Mouse (Mus musculus): Measurements from ENCODE around the gene Fbxo3. TPM values are rescaled to one million over a fixed set of nuclear protein-coding genes. Genes with fewer than 3 reads are reported as not detected.
A peak's percentile ranks its signal among the peaks of the same experiment; 100 is the strongest.
"Not testable (repeated sequence)": the region's sequence is repeated elsewhere in the genome, so short reads cannot be mapped to it uniquely, and the experiment has no call there.

The Fbxo3 gene
- polyA plus RNA-seq, 1 experiment from 2014 or later: 46.3 TPM

GRCm38 (mm10) chr2:104043624-104044478, 16.3 kb downstream of the Fbxo3 start:
- Histone ChIP-seq H3K27me3 (ENCODE audit: insufficient read depth, poor library complexity, severe bottlenecking) (no peaks in the 10 kb centered on the region), H3K9me3 (no peaks in the 10 kb centered on the region), H3K4me3 (no peak overlapping the region), H3K36me3 (peaks cover 49% of the 10 kb centered on the region), H3K4me1 (0 out of 2 replicates have a peak, but pooled peaks cover 2% of the 10 kb centered on the region), H3K27ac (no peak overlapping the region)
- WGBS: 62% methylated on average over 5 of the region's 5 CpGs
- DNase-seq (ENCODE audit: low spot score): no peak

DNA sequence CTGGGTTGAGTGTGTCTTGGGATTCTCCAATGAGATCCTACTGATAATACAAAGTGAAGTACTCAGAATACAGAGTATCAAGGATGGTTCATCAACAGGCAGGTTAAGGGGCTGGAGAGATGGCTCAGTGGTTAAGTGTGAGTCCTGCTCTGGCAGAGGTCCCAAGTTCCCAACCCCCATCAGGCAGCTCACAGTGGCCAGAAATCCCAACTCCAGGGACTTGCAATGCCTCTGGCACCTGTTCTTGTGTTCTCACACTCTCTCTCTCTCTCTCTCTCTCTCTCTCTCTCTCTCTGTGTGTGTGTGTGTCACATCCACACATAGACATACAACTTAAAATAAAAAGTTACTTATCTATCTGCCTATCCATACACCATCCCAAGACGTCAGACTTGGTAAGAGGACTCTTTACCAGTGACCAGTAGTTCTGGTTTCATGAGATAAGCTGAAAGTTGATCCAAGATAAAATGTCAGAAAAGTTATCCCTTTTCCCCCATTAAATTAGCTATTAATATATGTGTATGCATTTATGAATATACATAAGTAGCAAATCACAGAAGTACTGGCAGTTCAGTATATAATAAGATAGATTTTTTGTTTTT, 17.1 kb downstream of the Fbxo3 start:
- H3K9me3 ChIP-seq: no peaks in the 10 kb centered on the region
- no peak overlapping the region for H3K4me3 ChIP-seq
- H3K27ac ChIP-seq: no peak overlapping the region
- H3K4me1 ChIP-seq: 0 out of 2 replicates have a peak, but pooled peaks cover 2% of the 10 kb centered on the region
- H3K27me3 ChIP-seq (ENCODE audit: insufficient read depth, poor library complexity, severe bottlenecking): no peaks in the 10 kb centered on the region
- WGBS: 43% methylated on average over 1 of the region's 1 CpGs
- no peak for DNase-seq (ENCODE audit: low spot score)
- H3K36me3 ChIP-seq: peaks cover 44% of the 10 kb centered on the region

DNA sequence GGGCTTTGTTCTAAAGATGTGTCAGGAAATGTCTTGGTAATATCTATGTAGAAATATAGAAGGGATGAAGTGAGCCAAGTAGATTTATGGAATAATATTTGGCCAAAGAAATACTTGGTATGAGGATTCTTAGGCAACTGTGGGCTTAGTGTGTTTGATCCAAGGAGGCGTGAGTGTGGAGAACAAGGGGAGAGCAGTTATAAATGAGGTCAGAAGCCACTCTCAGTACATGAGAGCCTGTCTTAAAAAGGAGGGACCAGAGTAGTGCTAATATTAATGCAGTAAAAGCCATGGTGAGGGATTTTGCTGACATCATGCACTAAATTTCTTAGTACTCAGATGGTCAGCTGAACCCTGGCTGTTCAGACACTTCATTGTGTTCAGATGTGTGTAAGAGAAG, 30.9 kb downstream of the Fbxo3 start:
- Histone ChIP-seq H3K4me1 (no peaks in the 10 kb centered on the region), H3K36me3 (peaks cover 60% of the 10 kb centered on the region), H3K4me3 (no peak overlapping the region), H3K27me3 (ENCODE audit: insufficient read depth, poor library complexity, severe bottlenecking) (no peaks in the 10 kb centered on the region), H3K27ac (no peak overlapping the region), H3K9me3 (no peaks in the 10 kb centered on the region)
- DNase-seq (ENCODE audit: low spot score): no peak
- WGBS: 85% methylated on average over 1 of the region's 1 CpGs

DNA sequence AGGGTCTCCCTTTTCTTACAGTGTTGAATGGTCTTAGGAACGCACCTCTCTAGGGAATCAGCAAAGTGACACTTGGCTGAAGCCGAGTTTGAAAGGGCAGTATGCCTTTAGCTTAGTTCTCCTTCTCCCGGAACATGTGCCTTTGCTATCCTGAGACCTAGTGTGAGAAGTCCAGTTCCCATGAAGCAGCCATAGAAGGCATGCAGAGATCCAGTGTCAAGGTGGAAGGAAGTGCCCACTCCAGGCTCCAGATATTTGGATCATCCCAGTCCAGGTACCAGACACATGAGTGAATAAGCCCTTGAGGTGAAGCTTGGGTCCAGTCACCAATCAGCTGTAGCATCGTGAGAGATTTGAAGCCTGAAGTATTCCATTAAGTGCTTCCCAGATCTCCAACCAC, 31.4 kb downstream of the Fbxo3 start:
- peaks cover 54% of the 10 kb centered on the region for H3K36me3 ChIP-seq
- no peak for DNase-seq (ENCODE audit: low spot score)
- no peak overlapping the region for H3K4me3 ChIP-seq
- no peaks in the 10 kb centered on the region for H3K4me1 ChIP-seq
- no peaks in the 10 kb centered on the region for H3K9me3 ChIP-seq
- no peaks in the 10 kb centered on the region for H3K27me3 ChIP-seq (ENCODE audit: insufficient read depth, poor library complexity, severe bottlenecking)
- H3K27ac ChIP-seq: no peak overlapping the region
- WGBS: 83% methylated on average over 4 of the region's 4 CpGs

GRCm38 (mm10) chr2:104059786-104060185, 32.3 kb downstream of the Fbxo3 start:
- Histone ChIP-seq H3K27me3 (ENCODE audit: insufficient read depth, poor library complexity, severe bottlenecking) (no peaks in the 10 kb centered on the region), H3K4me3 (no peak overlapping the region), H3K36me3 (peaks cover 46% of the 10 kb centered on the region), H3K27ac (no peak overlapping the region), H3K9me3 (no peaks in the 10 kb centered on the region), H3K4me1 (no peaks in the 10 kb centered on the region)
- 81% methylated on average over 10 of the region's 10 CpGs for WGBS
- DNase-seq (ENCODE audit: low spot score): no peak

DNA sequence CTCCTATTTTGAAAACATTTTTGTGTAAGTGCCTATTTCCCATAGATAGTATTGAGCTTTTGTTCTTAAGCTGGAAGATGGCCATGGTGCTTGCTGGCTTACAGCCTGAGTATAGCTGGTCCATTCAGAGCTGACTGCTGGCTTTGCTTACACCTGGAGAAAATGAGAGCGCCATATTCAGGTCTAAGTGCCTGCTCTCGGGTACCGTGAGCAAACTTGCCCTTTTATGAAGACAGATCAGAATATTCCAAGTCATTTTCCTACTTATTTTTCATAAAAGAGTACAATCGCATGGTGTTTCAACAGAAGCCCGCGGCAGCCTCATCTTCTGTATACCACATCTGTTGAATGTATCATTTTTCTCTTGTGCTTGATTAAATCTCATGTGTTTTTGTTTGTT, 33.5 kb downstream of the Fbxo3 start:
- no peaks in the 10 kb centered on the region for H3K4me1 ChIP-seq
- H3K36me3 ChIP-seq: peaks cover 35% of the 10 kb centered on the region
- WGBS: 95% methylated on average over 6 of the region's 6 CpGs

DNA sequence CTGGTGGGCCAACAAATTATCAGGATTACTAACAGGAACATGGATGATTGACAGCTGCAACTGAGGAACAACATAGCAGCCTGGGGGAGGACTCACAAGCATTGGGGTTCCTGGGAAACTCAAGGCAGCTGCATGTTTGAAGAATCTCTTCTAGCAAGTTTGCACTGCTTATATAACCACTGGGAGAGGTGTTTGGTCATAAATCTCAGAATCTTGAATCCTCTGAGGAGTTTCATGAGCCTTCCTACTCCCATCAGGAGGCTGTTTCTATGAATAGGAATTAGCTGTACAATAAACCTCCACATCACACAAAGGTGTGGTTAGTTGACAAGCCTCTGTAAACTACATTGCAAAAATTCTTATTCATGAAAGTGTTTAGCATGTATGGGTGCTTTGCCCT, 35.1 kb downstream of the Fbxo3 start:
- no peak overlapping the region for H3K27ac ChIP-seq
- peaks cover 35% of the 10 kb centered on the region for H3K36me3 ChIP-seq
- no peak for DNase-seq (ENCODE audit: low spot score)
- no peaks in the 10 kb centered on the region for H3K4me1 ChIP-seq
- H3K4me3 ChIP-seq: no peak overlapping the region
- no peaks in the 10 kb centered on the region for H3K27me3 ChIP-seq (ENCODE audit: insufficient read depth, poor library complexity, severe bottlenecking)
- H3K9me3 ChIP-seq: no peaks in the 10 kb centered on the region

More for the DNA sequence above, 33.5 kb downstream of the Fbxo3 start:
- H3K27ac ChIP-seq: no peak overlapping the region
- H3K9me3 ChIP-seq: no peaks in the 10 kb centered on the region
- H3K27me3 ChIP-seq (ENCODE audit: insufficient read depth, poor library complexity, severe bottlenecking): no peaks in the 10 kb centered on the region
- H3K4me3 ChIP-seq: no peak overlapping the region
- no peak for DNase-seq (ENCODE audit: low spot score)

- H3K9me3 ChIP-seq: no peaks in the 10 kb centered on the region
- H3K36me3 ChIP-seq: peaks cover 29% of the 10 kb centered on the region
- no peak overlapping the region for H3K4me3 ChIP-seq
- H3K27me3 ChIP-seq (ENCODE audit: insufficient read depth, poor library complexity, severe bottlenecking): no peaks in the 10 kb centered on the region
- DNase-seq (ENCODE audit: low spot score): no peak
- WGBS: 79% methylated on average over 2 of the region's 2 CpGs
- no peak overlapping the region for H3K27ac ChIP-seq
- no peaks in the 10 kb centered on the region for H3K4me1 ChIP-seq
These were observed 36.6 kb downstream of the Fbxo3 start for GRCm38 (mm10) chr2:104064152-104064551.

- DNase-seq (ENCODE audit: low spot score); H3K27ac ChIP-seq; H3K9me3 ChIP-seq; H3K4me1 ChIP-seq; H3K27me3 ChIP-seq (ENCODE audit: insufficient read depth, poor library complexity, severe bottlenecking); H3K4me3 ChIP-seq: not testable (repeated sequence)
- H3K36me3 ChIP-seq: peaks cover 16% of the 10 kb centered on the region
- 89% methylated on average over 6 of the region's 6 CpGs for WGBS
These were observed 38.0 kb downstream of the Fbxo3 start, which contains the start of gene Gm10912 for GRCm38 (mm10) chr2:104065526-104065925. TSS of gene Gm10912 (plus strand) at chr2:104065826.

DNA sequence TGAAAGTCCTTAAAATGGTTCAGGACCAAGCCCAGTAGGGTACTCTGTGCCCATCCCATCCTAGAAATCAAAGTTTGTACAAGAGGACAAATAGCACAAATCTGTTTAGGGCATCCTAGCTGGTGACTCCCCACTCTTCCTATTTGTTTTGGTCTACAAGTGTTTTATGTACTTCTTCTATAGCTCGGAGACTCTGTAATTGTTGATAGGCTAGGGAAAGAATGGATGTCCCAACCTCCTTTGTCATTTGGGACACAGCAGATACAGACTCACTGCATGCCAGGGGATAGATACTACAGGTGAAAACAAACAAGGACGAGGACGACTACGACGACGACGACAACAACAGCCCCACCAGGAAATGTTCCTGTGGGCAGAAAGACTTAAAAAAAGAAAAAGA, 40.9 kb downstream of the Fbxo3 start, which contains the start of gene Gm10799:
Gm10799 (minus strand) TSS at position 101 of the 400 bp plus-strand sequence.
- DNase-seq (ENCODE audit: low spot score); H3K36me3 ChIP-seq; H3K4me1 ChIP-seq; H3K27me3 ChIP-seq (ENCODE audit: insufficient read depth, poor library complexity, severe bottlenecking); H3K4me3 ChIP-seq; H3K27ac ChIP-seq; H3K9me3 ChIP-seq: not testable (repeated sequence)
- 73% methylated on average over 7 of the region's 7 CpGs for WGBS

DNA sequence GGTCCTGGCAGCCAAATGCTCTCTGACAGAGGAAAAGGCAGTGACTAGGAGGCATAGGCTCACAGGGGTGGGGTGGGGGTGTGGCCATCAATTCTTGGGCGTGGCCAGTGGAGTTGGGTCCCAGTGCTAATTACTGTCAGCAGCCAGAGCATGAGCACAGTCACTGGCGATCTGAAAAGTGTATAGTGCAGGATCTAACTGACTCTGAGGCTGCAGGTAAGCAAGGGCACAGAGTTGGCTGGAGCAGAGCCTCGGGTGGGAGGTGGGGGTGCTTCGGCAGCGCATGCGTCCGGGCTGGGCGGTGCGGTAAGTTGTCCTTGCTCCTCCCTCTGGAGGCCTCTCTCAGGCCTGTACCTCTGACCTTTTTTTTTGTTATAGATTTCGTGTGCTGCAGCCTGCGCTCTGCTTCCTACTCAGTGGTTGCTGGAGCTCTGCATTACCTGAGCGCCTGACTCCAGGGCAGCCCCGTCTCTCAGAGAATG, 42.2 kb downstream of the Fbxo3 start, which contains the start of gene Cd59b:
Cd59b (plus strand) TSS at position 146 of the 482 bp plus-strand sequence.
- Histone ChIP-seq H3K4me1 (peaks cover 8% of the 10 kb centered on the region), H3K9me3 (peaks cover 5% of the 10 kb centered on the region; the same call in 1 of the 2 replicates), H3K27me3 (ENCODE audit: insufficient read depth, poor library complexity, severe bottlenecking) (no peaks in the 10 kb centered on the region), H3K27ac (peak within 1 kb of the TSS; percentile 85), H3K36me3 (peaks cover 6% of the 10 kb centered on the region; the same call in 1 of the 2 replicates), H3K4me3 (peak within 1 kb of the TSS; percentile 55)
- DNase-seq (ENCODE audit: low spot score): peak; percentile 90
- 7% methylated on average over 13 of the region's 13 CpGs for WGBS

GRCm38 (mm10) chr2:104078285-104078684, 50.8 kb downstream of the Fbxo3 start:
- not testable (repeated sequence) for H3K36me3 ChIP-seq; H3K4me1 ChIP-seq; H3K27me3 ChIP-seq (ENCODE audit: insufficient read depth, poor library complexity, severe bottlenecking); H3K27ac ChIP-seq; H3K4me3 ChIP-seq; DNase-seq (ENCODE audit: low spot score); H3K9me3 ChIP-seq
- 55% methylated on average over 5 of the region's 5 CpGs for WGBS

- H3K9me3 ChIP-seq; H3K4me3 ChIP-seq; H3K36me3 ChIP-seq; H3K4me1 ChIP-seq; DNase-seq (ENCODE audit: low spot score); H3K27ac ChIP-seq; H3K27me3 ChIP-seq (ENCODE audit: insufficient read depth, poor library complexity, severe bottlenecking): not testable (repeated sequence)
- no CpG with 5 or more reads among the region's 1 CpGs for WGBS
These were observed 54.0 kb downstream of the Fbxo3 start for GRCm38 (mm10) chr2:104081436-104082050.

All from heart, embryonic 10.5 days (tissue).